Mouse (Mus musculus): ENCODE measurements around the gene Syvn1. TPM values are rescaled to one million over a fixed set of nuclear protein-coding genes. Genes with fewer than 3 reads are reported as not detected.

The Syvn1 gene
- total RNA-seq (2021): 10 to 100 TPM; 41.3 to 41.6 TPM
- long read RNA-seq, experiment 1, transcript Syvn1-204 (16 exons, 3,464 nt): major isoform, 30 of 61 reads
- long read RNA-seq, experiment 1, partial matches to known transcripts: 25 of 61 reads
- long read RNA-seq, experiment 1, other reads (novel, unspliced or antisense): 5 of 61 reads
- long read RNA-seq, experiment 2, transcript Syvn1-204 (16 exons, 3,464 nt): major isoform, 11 of 24 reads
- long read RNA-seq, experiment 2, partial matches to known transcripts: 11 of 24 reads
- long read RNA-seq, experiment 2, other reads (novel, unspliced or antisense): 1 of 24 reads

DNA sequence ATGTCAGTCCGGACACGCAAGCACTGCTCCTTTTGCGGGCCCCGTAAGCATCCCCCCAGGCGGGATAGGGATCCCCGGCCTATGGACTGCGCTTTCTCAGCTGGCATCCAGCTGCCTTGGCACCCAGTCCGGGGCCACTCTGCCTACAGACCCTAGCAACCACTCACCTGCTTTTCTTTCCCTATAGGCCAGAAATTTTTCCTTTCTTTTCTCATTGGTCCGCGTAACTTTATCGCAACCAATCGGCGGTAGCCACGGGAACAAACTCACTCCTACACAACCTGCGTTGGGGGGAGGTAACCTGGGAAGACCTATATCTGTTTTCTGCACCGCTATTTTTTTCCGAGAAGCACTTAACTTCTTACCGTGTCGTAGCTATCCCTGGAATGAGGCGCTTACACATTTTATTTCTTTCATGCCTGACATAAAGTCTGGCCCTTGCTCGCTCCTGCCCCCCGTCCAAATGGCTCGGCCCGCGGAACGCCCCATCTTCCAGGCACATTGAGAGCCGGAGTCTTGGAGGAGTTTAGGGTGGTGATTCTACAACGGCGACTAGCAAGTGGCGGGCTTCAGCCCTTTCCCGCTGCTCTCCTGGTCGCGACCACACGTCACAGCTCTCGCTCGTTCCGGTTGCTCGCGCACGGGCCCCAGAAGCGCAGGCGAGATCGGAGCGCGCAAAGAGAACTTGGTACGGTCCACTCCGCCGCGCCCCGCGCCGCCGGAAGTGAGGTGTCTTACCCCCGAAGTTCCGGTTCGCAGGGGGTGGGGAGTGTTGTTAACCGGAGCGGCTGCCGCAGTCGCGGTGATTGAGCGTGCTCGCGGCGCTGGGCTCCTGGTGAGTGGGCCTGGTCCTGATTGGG, at the start of gene Syvn1:
Syvn1 (plus strand) TSS at position 283 of the 860 bp plus-strand sequence.
- DNase-seq (ENCODE audit: low spot score in 2 of 2): peak; percentile 85 to 92

DNA sequence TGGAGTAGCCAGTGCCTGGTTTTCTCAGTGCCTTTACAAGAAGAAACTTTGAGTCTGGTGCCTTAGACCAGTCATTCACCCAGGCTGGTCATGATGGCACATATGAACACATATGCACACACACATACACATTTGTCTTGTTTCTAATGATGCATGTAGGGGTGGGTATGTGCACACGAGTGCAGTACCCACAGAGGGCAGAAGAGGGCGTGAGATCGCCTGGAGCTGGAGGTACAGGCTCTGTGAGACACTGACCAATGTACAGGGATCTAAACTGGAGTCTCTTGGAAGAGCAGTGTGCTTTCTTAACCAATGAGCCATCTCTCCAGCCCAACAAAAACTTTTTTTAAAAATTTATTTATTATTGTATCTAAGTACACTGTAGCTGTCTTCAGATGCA, 48.2 kb upstream of the Syvn1 start:
- no peak for DNase-seq (ENCODE audit: low spot score in 2 of 2)

DNA sequence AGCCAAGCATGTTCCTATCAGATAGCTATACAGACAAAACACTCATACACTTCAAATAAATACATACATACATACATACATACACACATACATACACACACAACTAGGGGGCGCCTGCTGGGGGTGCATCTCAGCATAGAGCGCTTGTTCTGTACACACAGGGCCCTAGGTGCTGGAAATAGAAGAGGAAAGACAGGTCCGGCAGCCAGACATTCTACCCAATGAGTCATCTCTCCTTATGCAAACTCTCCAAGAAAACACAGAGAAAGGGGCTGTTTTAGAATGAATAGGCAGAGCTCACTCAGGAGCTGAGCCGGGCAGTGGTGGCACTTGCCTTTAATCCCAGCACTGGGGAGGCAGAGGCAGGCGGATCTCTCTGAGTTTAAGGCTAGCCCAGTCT, 46.4 kb upstream of the Syvn1 start:
- DNase-seq (ENCODE audit: low spot score in 2 of 2): no peak

DNA sequence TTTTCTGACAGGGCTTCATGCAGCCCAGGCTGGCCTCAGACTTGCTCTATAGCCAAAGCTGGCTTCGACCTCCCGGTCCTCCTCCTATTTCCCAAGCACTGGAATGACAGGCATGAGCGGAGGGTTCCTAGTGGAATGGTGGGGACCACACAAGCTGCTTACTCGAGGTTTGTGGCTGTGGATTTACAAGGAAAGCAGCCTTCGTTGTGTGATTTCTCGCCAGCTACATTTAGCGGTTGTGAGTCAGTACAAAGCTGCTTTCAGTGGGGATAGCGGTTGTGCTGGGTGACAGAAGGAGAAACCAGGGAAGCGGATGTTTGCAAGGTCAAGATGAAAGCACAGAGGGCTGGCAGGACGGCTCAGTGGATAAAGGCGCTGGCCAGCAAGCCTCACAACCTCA, 40.8 kb upstream of the Syvn1 start:
- no peak for DNase-seq (ENCODE audit: low spot score in 2 of 2)

DNA sequence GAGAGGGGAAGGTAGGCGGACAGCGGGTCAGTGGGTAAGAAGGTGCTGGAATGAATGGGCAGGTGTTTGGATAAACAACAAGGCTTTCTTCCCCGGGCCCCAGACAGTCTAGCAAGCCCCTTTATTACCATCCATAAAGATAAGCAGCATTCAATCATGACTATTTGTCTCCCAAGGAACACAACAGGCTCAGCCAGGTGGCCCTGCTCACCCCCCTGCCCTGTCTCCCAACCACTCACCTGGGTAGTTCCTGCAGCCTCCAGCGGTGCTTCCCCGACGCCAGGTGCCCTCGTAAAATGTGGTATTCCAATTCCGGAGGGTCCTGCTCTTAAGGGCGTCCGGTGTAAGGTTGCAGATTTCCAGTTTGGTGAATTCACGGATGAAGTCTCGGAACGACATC, 39.4 kb upstream of the Syvn1 start:
- DNase-seq (ENCODE audit: low spot score in 2 of 2): no peak

DNA sequence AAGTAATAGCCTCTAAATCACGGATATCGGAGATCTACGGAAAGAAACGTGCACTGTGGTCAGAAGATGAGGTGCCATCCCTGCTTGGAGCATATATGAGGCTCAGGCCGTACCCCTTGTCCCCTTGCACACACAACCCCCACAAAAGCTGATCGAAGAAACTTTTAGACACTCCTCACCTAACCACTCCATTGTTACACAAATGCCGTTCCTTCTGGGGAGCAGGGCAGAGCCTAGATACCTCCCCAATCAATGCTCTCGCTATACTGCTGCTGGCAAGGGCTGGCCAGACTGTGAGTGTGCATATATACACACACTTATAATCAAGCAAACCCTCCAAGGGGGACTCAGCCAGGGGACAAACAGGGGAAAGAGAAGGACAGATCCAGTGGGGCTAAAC, 37.2 kb upstream of the Syvn1 start:
- no peak for DNase-seq (ENCODE audit: low spot score in 2 of 2)

DNA sequence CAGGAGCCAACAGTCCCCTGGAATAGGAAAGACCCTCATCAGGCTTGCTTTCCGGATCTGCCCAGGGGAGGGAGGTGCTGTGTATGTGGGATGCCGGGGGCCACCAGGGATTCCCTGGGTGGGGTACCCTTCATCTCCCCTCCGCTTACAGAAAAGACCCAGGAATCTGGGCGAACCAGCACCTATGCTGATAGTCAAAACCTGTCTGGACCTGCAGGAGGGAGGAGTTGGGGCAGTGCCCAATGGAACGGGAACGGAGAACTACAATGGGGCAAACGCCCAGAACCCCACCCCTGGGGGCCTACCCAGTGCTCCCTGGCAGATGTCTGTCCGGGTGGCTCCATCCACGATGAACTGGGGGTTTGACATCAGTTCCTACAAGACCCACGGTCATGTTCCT, 32.7 kb upstream of the Syvn1 start:
- no peak for DNase-seq (ENCODE audit: low spot score in 2 of 2)

DNA sequence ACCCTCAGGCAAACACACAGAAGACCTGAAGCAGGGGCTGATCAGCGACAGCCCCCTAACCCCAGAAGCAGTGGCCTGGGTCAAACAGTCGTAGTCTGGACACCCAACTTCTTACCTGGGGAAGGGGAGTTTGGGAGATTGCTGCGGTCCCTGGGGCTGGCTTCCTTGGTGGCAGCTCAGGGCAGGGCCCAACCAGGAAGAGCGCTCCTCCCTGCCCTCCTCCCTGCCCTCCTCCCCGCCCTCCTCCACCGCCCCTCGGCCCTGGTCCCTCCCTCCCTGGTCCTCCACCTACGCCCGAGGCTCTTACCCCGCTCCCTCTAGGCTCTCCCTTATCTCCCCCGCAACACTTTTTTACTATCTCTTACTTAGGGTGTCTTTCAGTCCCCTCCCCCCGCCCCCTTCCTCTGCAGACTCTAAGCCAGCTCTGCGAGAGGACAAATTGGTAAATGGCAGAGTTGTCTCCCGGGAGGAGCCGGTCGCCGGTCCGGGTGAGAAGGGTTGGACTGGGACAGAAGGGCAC, 31.3 kb upstream of the Syvn1 start:
- peak in 1 of 2 experiments; percentile 17 for DNase-seq (ENCODE audit: low spot score in 2 of 2)

DNA sequence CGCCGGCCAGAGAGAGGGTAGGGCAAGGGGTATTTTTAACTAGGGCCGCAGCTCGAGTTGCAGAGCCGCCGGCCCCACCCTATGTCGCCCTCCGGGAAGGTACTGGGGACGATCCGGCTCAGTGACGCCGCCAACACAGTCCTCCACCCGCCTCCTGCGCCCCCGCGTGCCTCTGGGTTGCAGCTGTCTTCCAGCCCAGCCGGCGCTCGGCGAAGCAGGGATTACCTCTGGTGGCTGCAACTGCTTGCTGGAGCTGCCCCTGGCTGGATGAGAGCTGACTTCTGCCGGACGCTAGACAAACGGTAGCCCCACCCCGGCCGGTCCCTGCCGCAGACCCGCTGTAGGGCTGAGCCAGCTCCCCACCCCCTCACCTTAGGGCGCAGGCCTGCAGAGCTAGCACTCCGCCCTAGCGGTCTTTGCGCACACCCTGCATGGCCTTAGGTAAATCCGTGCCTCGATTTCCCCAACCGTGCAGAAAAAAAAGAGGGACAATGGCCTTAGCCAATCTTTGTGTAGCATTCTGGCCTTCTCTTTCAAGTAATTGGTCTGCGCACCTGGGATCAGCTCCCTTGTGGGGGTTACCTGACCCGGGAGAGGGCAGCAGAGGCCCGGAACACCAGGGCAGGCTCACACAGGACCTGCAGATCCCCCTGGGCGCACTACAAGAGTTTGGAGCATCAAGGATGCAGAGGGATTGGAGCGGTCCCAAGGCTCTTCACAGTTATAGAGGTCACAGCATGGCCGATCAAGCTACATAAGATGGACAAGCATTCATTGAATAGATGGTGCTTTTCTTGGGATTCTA, 30.7 kb upstream of the Syvn1 start, which contains the start of gene Capn1:
Capn1 (minus strand) TSS at position 387 of the 805 bp plus-strand sequence.
- DNase-seq (ENCODE audit: low spot score in 2 of 2): peak; percentile 71 to 79

DNA sequence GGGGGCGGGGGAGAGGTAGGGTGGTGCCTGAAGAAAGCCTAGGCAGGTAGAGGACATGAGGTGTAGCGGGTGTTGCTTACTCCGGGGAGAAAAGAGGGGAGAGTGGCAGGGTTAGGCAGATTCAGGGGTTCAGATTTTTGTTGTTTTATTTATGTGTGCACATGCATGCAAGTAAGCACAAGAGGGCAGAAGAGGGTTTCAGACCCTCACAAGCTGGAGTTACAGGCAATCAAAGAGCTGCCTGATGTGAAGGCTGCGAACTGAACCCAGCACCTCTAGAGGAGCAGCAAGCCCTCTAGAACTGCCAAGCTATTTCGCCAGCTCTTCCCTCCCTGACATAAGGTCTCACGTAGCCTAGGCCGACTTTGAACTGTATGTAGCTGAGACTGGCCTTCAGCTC, 29.8 kb upstream of the Syvn1 start:
- DNase-seq (ENCODE audit: low spot score in 2 of 2): no peak

DNA sequence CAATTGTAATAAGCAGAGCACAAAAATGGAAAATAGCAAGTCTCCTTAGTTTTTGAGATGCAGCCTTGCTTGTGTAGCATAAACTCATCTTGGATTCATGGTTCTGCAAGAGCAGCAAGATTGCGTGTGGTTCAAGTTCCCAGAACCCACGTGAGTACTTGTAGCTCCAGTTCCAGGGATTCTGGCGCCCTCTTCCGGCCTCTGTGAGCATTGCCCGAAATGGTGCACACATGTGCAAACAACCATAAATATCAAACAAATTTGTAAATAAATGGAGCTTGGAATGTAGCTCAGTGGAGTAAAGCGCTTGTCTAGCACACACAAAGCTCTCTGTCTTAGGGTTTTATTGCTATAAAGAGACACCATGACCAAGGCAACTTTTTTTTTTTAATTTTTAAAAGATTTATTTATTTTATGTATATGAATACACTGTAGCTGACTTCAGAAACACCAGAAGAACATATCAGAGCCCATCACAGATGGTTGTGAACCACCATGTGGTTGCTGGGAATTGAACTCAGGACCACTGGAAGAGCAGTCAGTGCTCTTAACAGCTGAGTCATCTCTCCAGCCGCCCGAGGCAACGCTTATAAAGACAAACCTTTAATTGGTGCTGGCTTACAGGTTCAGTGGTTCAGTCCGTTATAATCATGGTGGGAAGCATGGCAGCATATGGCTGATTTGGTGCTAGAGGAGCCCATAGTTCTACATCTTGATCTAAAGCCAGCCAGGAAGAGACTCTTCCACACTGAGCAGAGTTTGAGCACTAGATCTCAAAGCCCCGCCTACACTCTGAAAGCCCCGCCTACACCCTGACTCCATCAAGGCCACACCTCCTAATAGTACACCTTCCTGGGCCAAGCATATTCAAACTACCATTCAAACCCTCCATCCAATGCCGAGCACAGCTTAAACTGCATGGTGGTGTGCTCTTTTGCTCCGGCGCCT, 28.0 kb upstream of the Syvn1 start:
- DNase-seq (ENCODE audit: low spot score in 2 of 2): peak; percentile 83 to 89

DNA sequence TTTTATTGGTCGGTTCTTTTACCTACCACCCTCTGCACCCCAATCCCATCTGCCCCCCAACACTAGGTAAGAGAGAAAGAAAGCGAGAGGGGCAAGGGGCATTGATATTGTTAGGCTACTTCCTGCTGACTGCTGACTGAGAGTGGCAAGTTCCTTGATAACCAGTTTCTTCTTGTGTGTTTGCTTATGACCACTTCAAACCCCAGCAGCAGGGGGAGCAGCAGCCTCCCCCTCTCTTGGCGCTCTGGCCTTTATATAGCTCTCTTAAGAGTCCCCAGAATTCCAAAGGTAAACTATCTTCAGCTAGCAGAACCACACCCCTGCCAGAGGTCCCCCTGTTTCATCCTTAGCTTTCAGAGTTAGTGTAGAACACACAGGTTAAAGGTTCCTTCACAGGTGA, 26.1 kb upstream of the Syvn1 start:
- DNase-seq (ENCODE audit: low spot score in 2 of 2): no peak

DNA sequence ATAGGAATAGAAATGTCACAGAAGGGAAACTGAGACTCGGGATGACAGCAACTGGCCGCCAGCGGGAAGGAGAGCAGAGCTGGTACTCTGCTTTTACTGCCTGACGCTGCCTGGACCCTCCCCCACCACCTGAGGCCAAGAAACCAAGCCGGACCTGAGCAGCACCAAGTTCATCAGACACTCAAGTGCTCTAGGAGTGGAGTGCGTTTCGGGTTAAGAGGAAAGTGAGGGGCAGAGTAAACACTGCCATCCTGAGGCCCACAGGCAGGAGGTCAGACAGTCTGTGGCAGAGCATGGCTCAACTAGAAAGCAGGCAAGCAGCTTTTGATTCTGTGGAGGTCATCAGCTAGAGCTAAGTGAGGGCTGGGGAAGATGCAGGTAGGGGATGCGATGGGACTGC, 23.3 kb upstream of the Syvn1 start:
- DNase-seq (ENCODE audit: low spot score in 2 of 2): no peak

DNA sequence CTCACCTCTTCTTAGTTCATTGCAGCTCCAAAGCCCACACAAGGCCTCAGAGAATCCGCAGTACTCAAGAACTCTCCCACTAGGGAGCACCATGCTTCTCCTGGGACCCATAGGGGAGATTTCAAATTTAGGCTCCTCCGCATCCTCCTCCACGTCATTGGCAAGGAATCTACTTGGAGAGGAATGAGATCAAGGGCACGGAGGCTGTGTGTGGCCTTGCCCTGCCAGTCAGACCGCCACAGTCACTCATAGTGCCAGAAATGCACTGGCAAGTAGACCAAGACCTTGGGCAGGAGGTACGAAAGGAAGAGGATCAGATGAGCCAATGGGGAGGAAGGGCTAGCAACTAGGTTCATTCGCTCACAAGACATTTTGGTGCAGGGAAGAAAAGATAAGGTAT, 22.4 kb upstream of the Syvn1 start:
- DNase-seq (ENCODE audit: low spot score in 2 of 2): no peak

DNA sequence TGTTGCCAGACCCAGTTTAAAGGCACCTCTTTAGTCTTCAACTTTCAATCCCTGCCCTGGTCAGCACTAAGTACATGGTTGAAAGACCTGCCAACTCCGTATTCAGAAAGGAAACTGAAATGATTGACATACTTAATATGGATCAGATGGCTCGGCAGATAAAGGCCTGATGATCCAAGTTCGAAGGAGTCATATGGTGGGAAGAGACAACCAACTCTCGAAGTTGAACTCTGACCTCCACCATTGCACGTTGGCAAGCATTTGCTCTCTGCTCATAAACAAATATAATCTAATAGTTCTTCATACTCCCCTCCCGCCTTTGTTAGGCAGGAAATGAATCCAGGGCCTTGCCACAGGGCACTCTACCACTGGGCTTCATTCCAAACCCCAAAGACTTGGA, 17.4 kb upstream of the Syvn1 start:
- no peak for DNase-seq (ENCODE audit: low spot score in 2 of 2)

DNA sequence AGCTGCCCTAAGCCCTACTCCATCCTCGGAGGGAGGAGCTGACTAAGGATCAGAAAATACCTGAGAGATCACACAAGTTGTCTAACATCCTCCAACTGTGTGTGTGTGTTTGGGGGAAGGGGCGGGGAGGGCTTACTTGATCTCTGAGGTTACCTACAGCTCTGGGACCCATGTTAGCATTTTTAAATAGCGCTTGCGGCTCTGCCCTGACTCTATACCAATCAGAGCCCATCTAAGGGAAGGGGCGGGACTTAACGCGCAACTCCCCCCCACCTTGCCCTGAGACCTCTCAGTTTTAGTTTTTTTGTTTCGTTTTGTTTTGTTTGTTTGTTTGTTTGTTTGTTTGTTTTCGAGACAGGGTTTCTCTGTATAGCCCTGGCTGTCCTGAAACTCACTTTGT, 16.9 kb upstream of the Syvn1 start:
- DNase-seq (ENCODE audit: low spot score in 2 of 2): no peak

DNA sequence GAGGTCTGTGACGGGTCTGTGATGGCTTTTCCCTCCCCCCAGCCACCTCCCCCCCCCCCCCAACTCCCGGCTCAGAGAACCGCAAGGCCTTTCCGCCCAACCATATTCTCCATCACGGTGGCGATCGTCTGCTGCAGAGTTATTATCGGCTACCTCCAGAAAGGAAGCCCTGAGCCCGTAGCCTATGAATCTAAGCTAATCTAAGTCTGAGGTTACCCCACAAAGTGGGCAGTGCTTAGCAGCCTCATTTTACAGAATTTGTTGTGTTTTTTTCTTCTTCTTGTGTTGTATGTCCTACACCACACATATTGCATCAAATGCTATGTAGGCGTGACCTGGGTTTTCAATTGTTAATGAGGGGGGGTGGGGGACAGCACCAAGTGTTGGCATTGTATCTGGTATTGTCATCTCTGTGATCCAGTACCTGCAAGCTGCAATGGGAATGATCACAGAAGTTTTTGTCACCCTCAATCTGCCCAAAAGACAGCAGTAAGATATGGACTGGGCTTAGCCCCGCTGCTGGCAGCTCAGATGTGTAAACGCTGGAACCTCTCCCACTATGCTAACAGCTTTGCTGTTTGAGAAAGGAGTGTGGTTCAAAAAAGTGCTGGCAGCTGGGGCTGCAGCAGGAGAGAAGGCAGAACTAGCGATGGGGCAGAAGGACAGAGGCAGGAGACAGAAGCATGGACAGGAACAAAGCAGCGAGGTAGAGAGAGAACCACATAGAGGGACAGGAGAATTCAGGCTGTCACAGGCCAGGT, 15.7 kb upstream of the Syvn1 start:
- DNase-seq (ENCODE audit: low spot score in 2 of 2): no peak

DNA sequence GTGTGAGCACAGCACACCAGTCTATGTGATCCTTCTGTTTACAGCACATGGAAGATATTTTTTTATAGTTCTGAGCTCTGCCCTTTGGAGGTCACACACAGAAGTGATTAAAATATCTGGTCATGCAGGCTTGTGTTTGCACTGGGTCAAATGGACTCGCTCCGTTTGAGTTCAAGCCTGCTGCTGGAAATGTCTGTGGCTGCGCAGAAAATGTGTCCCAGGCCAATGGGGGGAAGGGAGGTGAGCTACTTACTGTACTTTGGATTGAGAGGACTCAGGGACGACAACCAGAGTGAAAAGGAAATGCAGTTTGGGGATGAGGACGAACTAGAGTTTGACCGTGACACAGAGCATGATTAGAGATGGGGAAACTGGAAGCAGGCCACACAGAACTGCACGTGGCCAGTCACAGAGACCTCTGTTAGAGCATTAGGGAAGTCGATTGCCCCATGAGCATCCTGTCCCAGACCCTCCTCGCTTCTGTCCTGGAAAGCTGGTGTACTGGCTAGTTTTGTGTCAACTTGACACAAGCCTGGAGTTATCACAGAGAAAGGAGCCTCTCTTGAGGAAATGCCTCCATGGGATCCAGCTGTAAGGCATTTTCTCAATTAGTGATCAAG, 10.3 kb upstream of the Syvn1 start:
- no peak for DNase-seq (ENCODE audit: low spot score in 2 of 2)

DNA sequence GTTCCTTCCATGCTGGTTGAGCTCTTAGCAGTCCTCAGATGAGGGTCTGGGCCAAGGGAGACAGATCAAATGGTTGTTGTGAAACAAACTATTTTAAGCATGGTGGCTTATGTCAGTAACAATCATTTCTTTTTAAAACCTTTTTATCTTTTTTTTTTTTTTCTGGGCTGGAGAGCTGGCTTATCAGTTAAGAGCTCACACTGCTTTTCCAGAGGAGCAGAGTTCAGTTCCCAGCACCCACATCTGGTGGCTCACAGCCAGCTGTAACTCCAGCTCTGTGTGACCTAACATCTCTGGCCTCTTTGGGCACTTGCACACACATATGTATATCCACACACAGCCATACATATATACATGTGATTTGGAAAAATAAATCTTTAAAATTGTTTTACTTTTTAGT, 8.7 kb upstream of the Syvn1 start:
- no peak for DNase-seq (ENCODE audit: low spot score in 2 of 2)

Measured in left cerebral cortex, adult 18-20 months (tissue).